Mouse (Mus musculus) heart, postnatal 0 days (tissue): ENCODE measurements around the gene Sik3.

ENCODE experiments used
- CTCF ChIP-seq: IDR thresholded peaks from 2 replicates; pipeline ENCODE4 v1.5.1; 2016; ENCODE audit warnings: antibody characterized with exemption, control low read depth, low read depth
- EP300 ChIP-seq: IDR thresholded peaks from 2 replicates; pipeline ENCODE4 v1.6.1; 2016; ENCODE audit warnings: antibody characterized with exemption, low read depth

GRCm38 (mm10) chr9:46149392-46149791 lies 136.8 kb downstream of the Sik3 start:
- no peak for TF ChIP-seq CTCF
- no peak for TF ChIP-seq EP300
